Mouse (Mus musculus) ES-Bruce4 (cell line): ENCODE data around the gene Prpf4. TPM values are rescaled to one million over a fixed set of nuclear protein-coding genes. Genes with fewer than 3 reads are reported as not detected.

Experiments used
- H3K27ac ChIP-seq: 2 replicates; pipeline ENCODE4 v1.5.1; 2012; ENCODE audit warnings: low read length, inconsistent platforms; ENCODE audit not compliant: insufficient read depth
- H3K27me3 ChIP-seq: 2 replicates; pipeline ENCODE4 v1.6.1; 2012; ENCODE audit warnings: mild to moderate bottlenecking, low read length, inconsistent platforms; ENCODE audit not compliant: control insufficient read depth, poor library complexity, insufficient read depth, severe bottlenecking
- H3K36me3 ChIP-seq: 2 replicates; pipeline ENCODE4 v1.6.1; 2012; ENCODE audit warnings: inconsistent platforms, mild to moderate bottlenecking, low read length, moderate library complexity; ENCODE audit not compliant: control insufficient read depth, poor library complexity, insufficient read depth, severe bottlenecking
- H3K4me1 ChIP-seq: one replicate; pipeline ENCODE4 v1.8.1; 2011; ENCODE audit warnings: low read length; ENCODE audit not compliant: control insufficient read depth, insufficient read depth
- H3K4me3 ChIP-seq: 2 replicates; pipeline ENCODE4 v1.5.1; 2011; ENCODE audit warnings: low read depth, mild to moderate bottlenecking, low read length
- H3K9ac ChIP-seq: 2 replicates; pipeline ENCODE4 v1.6.1; 2012; ENCODE audit warnings: low read depth, mild to moderate bottlenecking, inconsistent platforms; ENCODE audit not compliant: poor library complexity, severe bottlenecking
- H3K9me3 ChIP-seq: replicated peaks from 2 replicates; pipeline ENCODE4 v1.6.1; 2012; ENCODE audit warnings: mild to moderate bottlenecking, low read length, inconsistent platforms; ENCODE audit not compliant: control insufficient read depth, poor library complexity, insufficient read depth, severe bottlenecking
- CTCF ChIP-seq: IDR thresholded peaks from one replicate; pipeline ENCODE4 v1.8.1; 2011; ENCODE audit warnings: low read depth, low read length
- EP300 ChIP-seq: IDR thresholded peaks from 2 replicates; pipeline ENCODE4 v1.6.1; 2011; ENCODE audit warnings: low read depth, low read length; ENCODE audit not compliant: insufficient read depth
- POLR2A ChIP-seq: IDR thresholded peaks from one replicate; pipeline ENCODE4 v1.8.1; 2011; ENCODE audit warnings: low read length; ENCODE audit not compliant: insufficient read depth
- polyA plus RNA-seq: library from polyadenylated mRNA; stranded (reverse); fragments of >200 nt; gene quantifications from 2 replicates; pipeline ENCODE4 v1.2.4, GENCODE M21; 2011; ENCODE audit warnings: low read depth; ENCODE audit not compliant: missing spikeins, insufficient read depth, insufficient read length

The Prpf4 gene
- polyA plus RNA-seq, 1 experiment, result 29.2 TPM

GRCm38 (mm10) chr4:62383207-62383606, 25.4 kb upstream of the Prpf4 start:
- H3K27ac ChIP-seq, result no peak overlapping the region
- H3K4me1 ChIP-seq, result no peaks in the 10 kb centered on the region
- H3K27me3 ChIP-seq, result no peaks in the 10 kb centered on the region
- H3K36me3 ChIP-seq, result peaks cover 6% of the 10 kb centered on the region; the same call in 1 of the 2 replicates
- no peak for TF ChIP-seq POLR2A
- TF ChIP-seq EP300, result no peak
- no peak for TF ChIP-seq CTCF
- H3K9me3 ChIP-seq, result no peaks in the 10 kb centered on the region
- no peak overlapping the region for H3K4me3 ChIP-seq
- H3K9ac ChIP-seq, result no peak overlapping the region

GRCm38 (mm10) chr4:62383752-62384151, 24.8 kb upstream of the Prpf4 start:
- Histone ChIP-seq H3K27me3 (no peaks in the 10 kb centered on the region), H3K4me3 (no peak overlapping the region), H3K9ac (no peak overlapping the region), H3K9me3 (no peaks in the 10 kb centered on the region), H3K36me3 (peaks cover 6% of the 10 kb centered on the region; the same call in 1 of the 2 replicates), H3K4me1 (no peaks in the 10 kb centered on the region), H3K27ac (no peak overlapping the region)
- no peak for TF ChIP-seq CTCF
- TF ChIP-seq EP300, result no peak
- TF ChIP-seq POLR2A, result no peak

- H3K27ac ChIP-seq, result no peak overlapping the region
- H3K36me3 ChIP-seq, result peaks cover 6% of the 10 kb centered on the region; the same call in 1 of the 2 replicates
- H3K4me1 ChIP-seq, result no peaks in the 10 kb centered on the region
- no peak overlapping the region for H3K9ac ChIP-seq
- H3K9me3 ChIP-seq, result no peaks in the 10 kb centered on the region
- no peak for TF ChIP-seq EP300
- TF ChIP-seq POLR2A, result no peak
- no peak for TF ChIP-seq CTCF
- H3K27me3 ChIP-seq, result no peaks in the 10 kb centered on the region
- H3K4me3 ChIP-seq, result no peak overlapping the region
Observed at GRCm38 (mm10) chr4:62384159-62384558, 24.4 kb upstream of the Prpf4 start.

GRCm38 (mm10) chr4:62385439-62385838, 23.2 kb upstream of the Prpf4 start:
- H3K36me3 ChIP-seq, result peaks cover 10% of the 10 kb centered on the region; the same call in 1 of the 2 replicates
- no peaks in the 10 kb centered on the region for H3K27me3 ChIP-seq
- TF ChIP-seq EP300, result no peak
- TF ChIP-seq CTCF, result no peak
- TF ChIP-seq POLR2A, result no peak
- no peaks in the 10 kb centered on the region for H3K4me1 ChIP-seq
- H3K27ac ChIP-seq, result no peak overlapping the region
- H3K4me3 ChIP-seq, result no peak overlapping the region
- no peak overlapping the region for H3K9ac ChIP-seq
- no peaks in the 10 kb centered on the region for H3K9me3 ChIP-seq

GRCm38 (mm10) chr4:62389592-62390512, 18.7 kb upstream of the Prpf4 start:
- H3K9me3 ChIP-seq, result no peaks in the 10 kb centered on the region
- no peak overlapping the region for H3K9ac ChIP-seq
- peaks cover 10% of the 10 kb centered on the region; the same call in 1 of the 2 replicates for H3K36me3 ChIP-seq
- H3K27me3 ChIP-seq, result no peaks in the 10 kb centered on the region
- no peaks in the 10 kb centered on the region for H3K4me1 ChIP-seq
- TF ChIP-seq EP300 (no peak), CTCF (no peak), POLR2A (no peak)
- no peak overlapping the region for H3K27ac ChIP-seq
- H3K4me3 ChIP-seq, result no peak overlapping the region

DNA sequence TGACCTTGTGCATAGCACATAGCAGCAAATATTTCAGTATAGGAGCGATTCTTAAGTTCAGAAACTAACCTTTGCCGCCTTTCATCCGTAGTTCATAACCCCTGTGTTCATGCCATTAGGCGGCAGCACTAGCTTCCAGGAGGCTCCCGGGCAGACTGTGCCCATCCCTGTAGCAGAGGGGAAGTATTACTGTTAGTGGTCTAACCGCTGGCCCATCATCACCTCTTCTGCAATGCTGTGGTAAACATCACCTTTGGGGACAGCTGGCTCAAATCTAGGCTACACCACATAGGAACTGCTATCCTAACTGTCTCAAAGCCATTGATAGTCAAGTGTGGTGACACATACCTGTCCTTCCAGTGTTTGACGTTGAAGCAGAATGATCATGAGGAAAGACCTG, 16.7 kb upstream of the Prpf4 start:
- Histone ChIP-seq H3K9me3 (no peaks in the 10 kb centered on the region), H3K36me3 (peaks cover 19% of the 10 kb centered on the region)
- TF ChIP-seq CTCF (no peak), EP300 (no peak)

More for the DNA sequence above, 16.7 kb upstream of the Prpf4 start:
- Histone ChIP-seq H3K27me3 (no peaks in the 10 kb centered on the region), H3K9ac (no peak overlapping the region), H3K4me3 (no peak overlapping the region), H3K4me1 (no peaks in the 10 kb centered on the region), H3K27ac (no peak overlapping the region)
